Mouse (Mus musculus): ENCODE data around the gene Rad51d. TPM values are rescaled to one million over a fixed set of nuclear protein-coding genes. Genes with fewer than 3 reads are reported as not detected.
A peak's percentile ranks its signal among the peaks of the same experiment; 100 is the strongest.

The Rad51d gene
- polyA plus RNA-seq, 1 experiment: 13.4 TPM

- Histone ChIP-seq H3K4me3 (ENCODE audit: insufficient read depth, poor library complexity, severe bottlenecking) (no peak overlapping the region), H3K79me3 (ENCODE audit: low read depth) (no peaks in the 10 kb centered on the region), H3ac (ENCODE audit: control insufficient read depth, insufficient read length, low read depth) (no peak overlapping the region), H3K79me2 (ENCODE audit: control insufficient read depth, insufficient read depth) (no peaks in the 10 kb centered on the region), H3K36me3 (ENCODE audit: control insufficient read depth, insufficient read depth) (no peaks in the 10 kb centered on the region), H3K27me3 (ENCODE audit: control insufficient read depth, insufficient read depth, insufficient read length) (no peaks in the 10 kb centered on the region)
- no peak for TF ChIP-seq CTCF (IDR thresholded peaks at IDR 0.05; ENCODE audit: control insufficient read depth, insufficient read depth, insufficient read length)
- no peak for TF ChIP-seq MAX (IDR thresholded peaks at IDR 0.05)
- no peak for TF ChIP-seq FOSL1 (IDR thresholded peaks at IDR 0.05; ENCODE audit: insufficient read depth, low read length, poor library complexity, severe bottlenecking)
- no peak for TF ChIP-seq CEBPB (IDR thresholded peaks at IDR 0.05; ENCODE audit: low read depth)
- no peak for TF ChIP-seq MYOD1 (IDR thresholded peaks at IDR 0.05; ENCODE audit: control insufficient read depth, insufficient read length, low read depth)
- no peak for TF ChIP-seq USF1 (IDR thresholded peaks at IDR 0.05; ENCODE audit: low read depth)
- no peak for TF ChIP-seq MYOG (IDR thresholded peaks at IDR 0.05; ENCODE audit: control insufficient read depth, extremely low read depth, insufficient read length)
Observed at GRCm38 (mm10) chr11:82852540-82852939, 37.9 kb downstream of the Rad51d start.

- no peak for TF ChIP-seq USF1 (IDR thresholded peaks at IDR 0.05; ENCODE audit: low read depth)
- no peak for TF ChIP-seq FOSL1 (IDR thresholded peaks at IDR 0.05; ENCODE audit: insufficient read depth, low read length, poor library complexity, severe bottlenecking)
- no peak for TF ChIP-seq MAX (IDR thresholded peaks at IDR 0.05)
- no peak for TF ChIP-seq MYOD1 (IDR thresholded peaks at IDR 0.05; ENCODE audit: control insufficient read depth, insufficient read length, low read depth)
- TF ChIP-seq MYOG (IDR thresholded peaks at IDR 0.05; ENCODE audit: control insufficient read depth, extremely low read depth, insufficient read length): no peak
- no peak for TF ChIP-seq CTCF (IDR thresholded peaks at IDR 0.05; ENCODE audit: control insufficient read depth, insufficient read depth, insufficient read length)
- TF ChIP-seq CEBPB (IDR thresholded peaks at IDR 0.05; ENCODE audit: low read depth): no peak
- H3ac ChIP-seq (ENCODE audit: control insufficient read depth, insufficient read length, low read depth): no peak overlapping the region
- H3K79me2 ChIP-seq (ENCODE audit: control insufficient read depth, insufficient read depth): no peaks in the 10 kb centered on the region
- H3K36me3 ChIP-seq (ENCODE audit: control insufficient read depth, insufficient read depth): no peaks in the 10 kb centered on the region
- no peak overlapping the region for H3K4me3 ChIP-seq (ENCODE audit: insufficient read depth, poor library complexity, severe bottlenecking)
- no peaks in the 10 kb centered on the region for H3K27me3 ChIP-seq (ENCODE audit: control insufficient read depth, insufficient read depth, insufficient read length)
- no peaks in the 10 kb centered on the region for H3K79me3 ChIP-seq (ENCODE audit: low read depth)
Observed at GRCm38 (mm10) chr11:82852115-82852514, 38.3 kb downstream of the Rad51d start.

- Histone ChIP-seq H3K79me2 (ENCODE audit: control insufficient read depth, insufficient read depth) (no peaks in the 10 kb centered on the region), H3ac (ENCODE audit: control insufficient read depth, insufficient read length, low read depth) (no peak overlapping the region), H3K27me3 (ENCODE audit: control insufficient read depth, insufficient read depth, insufficient read length) (no peaks in the 10 kb centered on the region), H3K79me3 (ENCODE audit: low read depth) (no peaks in the 10 kb centered on the region), H3K36me3 (ENCODE audit: control insufficient read depth, insufficient read depth) (no peaks in the 10 kb centered on the region), H3K4me3 (ENCODE audit: insufficient read depth, poor library complexity, severe bottlenecking) (no peak overlapping the region)
- TF ChIP-seq FOSL1 (IDR thresholded peaks at IDR 0.05; ENCODE audit: insufficient read depth, low read length, poor library complexity, severe bottlenecking) (no peak), USF1 (IDR thresholded peaks at IDR 0.05; ENCODE audit: low read depth) (no peak), CEBPB (IDR thresholded peaks at IDR 0.05; ENCODE audit: low read depth) (no peak), MYOD1 (IDR thresholded peaks at IDR 0.05; ENCODE audit: control insufficient read depth, insufficient read length, low read depth) (no peak), MYOG (IDR thresholded peaks at IDR 0.05; ENCODE audit: control insufficient read depth, extremely low read depth, insufficient read length) (no peak), CTCF (IDR thresholded peaks at IDR 0.05; ENCODE audit: control insufficient read depth, insufficient read depth, insufficient read length) (no peak), MAX (IDR thresholded peaks at IDR 0.05) (no peak)
Observed at GRCm38 (mm10) chr11:82850259-82850658, 40.2 kb downstream of the Rad51d start.

- Histone ChIP-seq H3K79me3 (ENCODE audit: low read depth) (no peaks in the 10 kb centered on the region), H3ac (ENCODE audit: control insufficient read depth, insufficient read length, low read depth) (no peak overlapping the region), H3K79me2 (ENCODE audit: control insufficient read depth, insufficient read depth) (no peaks in the 10 kb centered on the region), H3K4me3 (ENCODE audit: insufficient read depth, poor library complexity, severe bottlenecking) (no peak overlapping the region), H3K27me3 (ENCODE audit: control insufficient read depth, insufficient read depth, insufficient read length) (no peaks in the 10 kb centered on the region), H3K36me3 (ENCODE audit: control insufficient read depth, insufficient read depth) (no peaks in the 10 kb centered on the region)
- TF ChIP-seq USF1 (IDR thresholded peaks at IDR 0.05; ENCODE audit: low read depth) (no peak), FOSL1 (IDR thresholded peaks at IDR 0.05; ENCODE audit: insufficient read depth, low read length, poor library complexity, severe bottlenecking) (no peak), CTCF (IDR thresholded peaks at IDR 0.05; ENCODE audit: control insufficient read depth, insufficient read depth, insufficient read length) (no peak), MYOG (IDR thresholded peaks at IDR 0.05; ENCODE audit: control insufficient read depth, extremely low read depth, insufficient read length) (no peak), MAX (IDR thresholded peaks at IDR 0.05) (no peak), MYOD1 (IDR thresholded peaks at IDR 0.05; ENCODE audit: control insufficient read depth, insufficient read length, low read depth) (no peak), CEBPB (IDR thresholded peaks at IDR 0.05; ENCODE audit: low read depth) (no peak)
Observed at GRCm38 (mm10) chr11:82847571-82848000, 42.8 kb downstream of the Rad51d start.

GRCm38 (mm10) chr11:82846938-82847337 lies 43.5 kb downstream of the Rad51d start:
- H3K79me2 ChIP-seq (ENCODE audit: control insufficient read depth, insufficient read depth): no peaks in the 10 kb centered on the region
- TF ChIP-seq MAX (IDR thresholded peaks at IDR 0.05): no peak
- no peak for TF ChIP-seq MYOD1 (IDR thresholded peaks at IDR 0.05; ENCODE audit: control insufficient read depth, insufficient read length, low read depth)
- no peak for TF ChIP-seq CEBPB (IDR thresholded peaks at IDR 0.05; ENCODE audit: low read depth)
- no peak for TF ChIP-seq CTCF (IDR thresholded peaks at IDR 0.05; ENCODE audit: control insufficient read depth, insufficient read depth, insufficient read length)
- TF ChIP-seq MYOG (IDR thresholded peaks at IDR 0.05; ENCODE audit: control insufficient read depth, extremely low read depth, insufficient read length): no peak
- no peak for TF ChIP-seq USF1 (IDR thresholded peaks at IDR 0.05; ENCODE audit: low read depth)
- TF ChIP-seq FOSL1 (IDR thresholded peaks at IDR 0.05; ENCODE audit: insufficient read depth, low read length, poor library complexity, severe bottlenecking): no peak
- H3K4me3 ChIP-seq (ENCODE audit: insufficient read depth, poor library complexity, severe bottlenecking): no peak overlapping the region
- no peaks in the 10 kb centered on the region for H3K36me3 ChIP-seq (ENCODE audit: control insufficient read depth, insufficient read depth)
- H3ac ChIP-seq (ENCODE audit: control insufficient read depth, insufficient read length, low read depth): no peak overlapping the region
- H3K79me3 ChIP-seq (ENCODE audit: low read depth): no peaks in the 10 kb centered on the region
- H3K27me3 ChIP-seq (ENCODE audit: control insufficient read depth, insufficient read depth, insufficient read length): no peaks in the 10 kb centered on the region

- TF ChIP-seq FOSL1 (IDR thresholded peaks at IDR 0.05; ENCODE audit: insufficient read depth, low read length, poor library complexity, severe bottlenecking): no peak
- no peak for TF ChIP-seq MYOD1 (IDR thresholded peaks at IDR 0.05; ENCODE audit: control insufficient read depth, insufficient read length, low read depth)
- no peak for TF ChIP-seq MAX (IDR thresholded peaks at IDR 0.05)
- TF ChIP-seq CTCF (IDR thresholded peaks at IDR 0.05; ENCODE audit: control insufficient read depth, insufficient read depth, insufficient read length): no peak
- no peak for TF ChIP-seq USF1 (IDR thresholded peaks at IDR 0.05; ENCODE audit: low read depth)
- TF ChIP-seq CEBPB (IDR thresholded peaks at IDR 0.05; ENCODE audit: low read depth): no peak
- no peak for TF ChIP-seq MYOG (IDR thresholded peaks at IDR 0.05; ENCODE audit: control insufficient read depth, extremely low read depth, insufficient read length)
- Histone ChIP-seq H3K4me3 (ENCODE audit: insufficient read depth, poor library complexity, severe bottlenecking) (no peak overlapping the region), H3K79me2 (ENCODE audit: control insufficient read depth, insufficient read depth) (no peaks in the 10 kb centered on the region)
Observed at GRCm38 (mm10) chr11:82846079-82846436, 44.4 kb downstream of the Rad51d start.

More at GRCm38 (mm10) chr11:82846079-82846436, 44.4 kb downstream of the Rad51d start:
- Histone ChIP-seq H3ac (ENCODE audit: control insufficient read depth, insufficient read length, low read depth) (peak overlapping the region; percentile 30), H3K79me3 (ENCODE audit: low read depth) (no peaks in the 10 kb centered on the region), H3K27me3 (ENCODE audit: control insufficient read depth, insufficient read depth, insufficient read length) (no peaks in the 10 kb centered on the region), H3K36me3 (ENCODE audit: control insufficient read depth, insufficient read depth) (no peaks in the 10 kb centered on the region)

Data from C2C12 (cell line).